Mouse (Mus musculus) mouse embryonic stem cell (cell line): ENCODE measurements around the gene Bclaf1.

ENCODE experiments used
- in situ Hi-C, 2 experiments: fragments of 300-500 bp; cut with MboI; formaldehyde crosslinking; loops; 1 replicate in 1 of 2; 3 replicates in 1 of 2; pipeline ENCODE4 v1.14.3; 2019 to 2020; ENCODE audit warnings: low sequenced_read_pairs in 2 of 2, low pct_unique_long_range_greater_than_20kb in 1 of 2, mixed read lengths in 1 of 2; ENCODE audit not compliant: unreplicated experiment in 1 of 2

Bclaf1 gene

DNA sequence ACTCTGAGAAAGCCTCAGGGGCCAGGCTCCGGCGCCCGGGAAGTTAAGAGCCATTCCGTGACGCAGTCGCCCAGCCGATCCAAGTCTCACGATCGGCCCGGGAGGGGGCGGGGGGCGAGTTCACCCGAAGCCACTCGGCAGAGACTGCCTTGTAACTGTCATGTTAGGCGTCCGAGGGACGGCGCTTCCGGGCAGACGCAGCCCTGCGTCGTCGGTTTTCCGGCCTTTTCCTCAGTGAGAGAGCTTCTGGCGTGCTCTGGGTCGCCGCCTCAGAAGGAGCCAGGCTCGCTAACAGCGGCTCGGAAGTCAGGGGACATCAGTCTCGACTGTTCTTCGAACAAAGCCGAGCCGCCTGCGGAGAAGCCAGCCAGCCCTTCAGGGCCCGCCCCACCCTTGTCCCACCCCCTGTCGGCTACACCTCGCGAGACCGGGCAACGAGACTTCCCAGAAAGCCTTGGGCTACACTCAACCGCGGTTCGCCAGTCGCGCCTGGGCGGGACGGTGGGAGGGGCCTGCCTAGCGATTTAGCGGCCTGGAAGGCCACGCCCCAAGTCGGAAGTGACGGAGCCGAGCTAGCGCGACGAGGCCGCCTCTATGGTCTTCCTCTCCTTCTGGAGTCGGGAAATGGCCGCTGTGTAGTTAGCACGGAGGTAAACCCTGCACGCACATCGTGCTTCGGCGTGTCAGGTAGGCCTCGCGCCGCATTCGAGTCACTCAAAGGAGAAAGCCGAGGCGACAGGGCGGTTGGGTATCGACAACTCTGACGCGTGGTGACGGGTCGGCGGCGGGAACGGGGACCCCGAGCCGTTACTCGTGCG, at the start of gene Bclaf1:
Bclaf1 (plus strand) TSS at position 552 of the 818 bp plus-strand sequence.
- in situ Hi-C loops = no loop called here

DNA sequence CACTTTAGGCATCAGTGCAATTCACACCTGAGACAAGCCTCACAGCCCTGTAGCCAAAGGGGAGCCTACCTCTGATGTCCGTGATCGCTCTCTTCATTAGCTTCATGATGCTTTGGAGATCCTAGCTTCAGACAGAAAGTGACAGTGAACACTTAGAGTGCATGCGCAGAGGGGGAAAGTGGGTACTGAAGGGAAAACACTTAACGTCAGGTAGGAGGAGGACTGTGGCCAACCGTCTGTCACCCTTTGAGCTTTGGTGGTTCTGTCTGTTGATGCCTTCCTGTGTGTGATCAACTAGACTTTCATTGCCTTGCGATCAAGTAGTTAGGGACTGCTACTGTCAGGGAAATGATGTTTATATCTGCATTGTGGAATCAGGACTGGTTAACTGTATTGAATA, 49.4 kb upstream of the Bclaf1 start:
- in situ Hi-C loops = loop anchor here in 1 of 2 experiments (25.0 kb wide), 1 partner anchor 551 kb away; the partner anchor contains the start of gene Il20ra

DNA sequence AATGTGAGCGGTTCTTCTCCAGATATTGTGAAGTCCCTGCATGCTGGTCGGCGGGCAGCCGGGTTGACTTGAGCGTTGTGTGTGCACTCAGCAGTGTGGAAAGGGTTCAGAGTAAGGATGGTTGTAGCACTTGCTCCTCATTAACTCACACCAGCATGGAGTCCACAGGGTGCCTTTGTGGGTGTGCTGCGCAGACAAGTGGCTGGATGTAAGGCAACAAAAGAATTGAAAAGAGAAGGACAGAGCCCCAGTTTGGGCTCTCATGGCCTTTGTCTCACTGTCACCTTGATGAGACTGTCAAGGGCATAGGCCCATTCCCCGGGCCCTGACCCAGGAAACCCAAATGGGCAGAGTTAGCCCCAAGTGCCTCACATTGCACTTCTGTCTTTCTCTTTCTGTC, 47.8 kb upstream of the Bclaf1 start:
- in situ Hi-C loops = loop anchor here in 1 of 2 experiments (25.0 kb wide), 1 partner anchor 552 kb away; the partner anchor contains the start of gene Il20ra

DNA sequence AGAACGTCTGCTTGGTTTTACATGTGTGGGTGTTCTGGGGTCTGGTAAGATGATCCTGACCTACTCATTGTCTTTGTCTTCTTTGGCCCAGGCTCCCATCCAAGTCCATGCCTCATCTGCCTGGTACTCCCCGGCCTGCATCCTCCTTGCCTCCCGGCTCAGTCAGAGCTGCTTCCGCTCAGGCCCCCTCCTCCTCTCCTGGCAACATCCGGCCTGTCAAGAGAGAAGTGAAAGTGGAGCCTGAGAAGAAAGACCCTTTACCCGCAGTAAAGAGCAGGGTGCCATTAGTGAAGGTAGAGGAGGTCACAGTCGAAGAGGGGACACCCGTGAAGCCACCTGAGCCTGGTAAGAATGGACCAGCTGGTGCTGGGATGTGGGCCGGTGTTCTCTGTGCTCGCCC, 45.2 kb upstream of the Bclaf1 start:
- in situ Hi-C loops = loop anchor here in 1 of 2 experiments (25.0 kb wide), 1 partner anchor 555 kb away; the partner anchor contains the start of gene Il20ra

DNA sequence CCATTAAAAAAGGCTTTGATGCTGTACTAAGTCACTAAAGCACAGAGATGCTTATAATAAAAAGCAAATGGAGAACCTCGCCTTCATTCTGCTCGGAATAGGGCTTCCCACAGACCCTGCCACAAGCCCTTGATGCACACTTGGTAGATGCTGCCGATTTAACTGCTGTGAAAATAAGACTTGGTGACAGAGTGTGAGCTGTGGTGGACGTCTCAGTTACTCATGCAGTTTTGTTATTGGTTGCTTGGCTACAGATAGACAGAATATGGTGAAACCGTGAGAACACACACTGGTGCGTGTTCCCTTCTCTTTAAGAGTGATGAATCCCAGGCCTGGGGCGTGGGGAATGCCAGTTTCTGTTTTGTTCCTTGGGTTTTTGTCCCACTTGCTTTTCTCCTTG, 43.3 kb upstream of the Bclaf1 start:
- in situ Hi-C loops = loop anchor here in 1 of 2 experiments (25.0 kb wide), 1 partner anchor 557 kb away; the partner anchor contains the start of gene Il20ra

DNA sequence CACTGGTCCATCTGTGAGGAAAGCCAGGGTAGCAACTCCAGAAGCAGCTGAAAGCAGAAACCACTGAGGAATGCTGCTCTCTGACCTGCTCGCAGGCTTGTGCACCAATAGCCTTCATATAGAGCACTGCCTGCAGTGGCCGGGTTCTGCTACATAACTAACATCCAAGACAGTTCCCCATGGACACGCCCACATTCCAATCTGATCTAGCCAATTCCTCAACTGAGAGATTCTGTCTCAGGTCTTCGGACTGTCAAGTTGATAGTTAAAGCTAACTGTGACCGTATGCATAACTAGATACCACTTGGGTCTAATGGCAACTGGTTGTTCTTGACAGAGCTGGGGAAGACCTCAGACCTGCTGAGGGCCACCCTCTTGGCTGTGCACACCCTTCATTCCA, 39.9 kb upstream of the Bclaf1 start:
- in situ Hi-C loops = loop anchor here in 1 of 2 experiments (25.0 kb wide), 1 partner anchor 560 kb away; the partner anchor contains the start of gene Il20ra

DNA sequence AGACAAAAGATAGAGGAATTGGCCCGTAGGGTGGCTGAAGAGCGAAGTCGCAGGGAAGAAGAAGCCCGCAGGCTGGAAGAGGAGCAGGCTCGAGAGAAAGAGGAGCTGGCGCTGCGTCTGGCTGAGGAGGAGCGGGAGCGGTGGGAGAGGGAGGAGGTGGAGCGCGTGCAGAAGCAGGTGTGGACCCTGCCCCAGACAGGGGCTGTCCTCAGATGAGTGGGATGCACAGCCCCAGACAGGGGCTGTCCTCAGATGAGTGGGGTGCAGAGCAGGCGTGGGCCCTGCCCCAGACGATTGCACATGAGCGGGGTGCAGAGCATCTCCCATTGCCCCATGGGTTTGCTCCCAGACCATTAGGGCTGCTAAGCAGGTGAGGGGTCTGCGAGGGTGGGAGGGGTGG, 39.0 kb upstream of the Bclaf1 start:
- in situ Hi-C loops = loop anchor here in 1 of 2 experiments (25.0 kb wide), 1 partner anchor 561 kb away; the partner anchor contains the start of gene Il20ra

DNA sequence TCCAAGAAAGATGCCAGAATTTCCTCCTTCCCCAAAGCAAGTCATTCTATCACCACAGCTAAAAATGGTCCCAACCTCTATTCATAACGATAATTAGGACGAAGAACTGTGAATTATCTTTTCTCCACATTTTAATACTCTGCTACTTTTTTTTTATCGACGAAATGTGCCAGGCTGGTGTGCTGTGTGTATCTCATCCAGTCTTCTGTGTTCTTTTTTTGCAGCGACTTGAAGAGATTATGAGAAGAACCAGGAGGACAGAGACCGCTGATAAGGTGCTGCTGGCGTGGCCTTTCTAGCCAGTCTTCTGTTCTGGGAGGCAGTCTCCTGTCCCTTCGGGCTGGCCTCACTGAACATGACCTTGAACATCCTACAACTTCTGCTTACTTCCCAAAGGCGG, 38.2 kb upstream of the Bclaf1 start:
- in situ Hi-C loops = loop anchor here in 1 of 2 experiments (25.0 kb wide), 1 partner anchor 562 kb away; the partner anchor contains the start of gene Il20ra

DNA sequence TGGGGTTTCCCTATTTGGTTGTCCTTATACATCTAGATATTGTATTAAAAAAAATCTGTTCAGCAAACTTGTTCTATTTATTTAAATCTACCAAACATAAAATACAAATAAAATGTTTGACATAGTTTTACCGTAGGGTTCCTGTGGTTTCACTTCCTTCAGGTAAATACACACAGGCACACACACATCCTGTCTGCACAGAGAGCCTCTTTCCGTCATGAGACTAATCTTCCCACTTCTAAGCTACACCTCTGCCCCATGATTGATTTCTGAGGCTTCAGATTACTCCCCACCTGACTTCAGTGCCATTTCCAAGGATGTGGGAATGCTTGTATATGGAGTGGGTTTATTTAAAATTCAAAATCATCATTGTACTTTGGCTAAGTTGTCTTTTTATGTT, 30.8 kb upstream of the Bclaf1 start:
- in situ Hi-C loops = no loop called here

DNA sequence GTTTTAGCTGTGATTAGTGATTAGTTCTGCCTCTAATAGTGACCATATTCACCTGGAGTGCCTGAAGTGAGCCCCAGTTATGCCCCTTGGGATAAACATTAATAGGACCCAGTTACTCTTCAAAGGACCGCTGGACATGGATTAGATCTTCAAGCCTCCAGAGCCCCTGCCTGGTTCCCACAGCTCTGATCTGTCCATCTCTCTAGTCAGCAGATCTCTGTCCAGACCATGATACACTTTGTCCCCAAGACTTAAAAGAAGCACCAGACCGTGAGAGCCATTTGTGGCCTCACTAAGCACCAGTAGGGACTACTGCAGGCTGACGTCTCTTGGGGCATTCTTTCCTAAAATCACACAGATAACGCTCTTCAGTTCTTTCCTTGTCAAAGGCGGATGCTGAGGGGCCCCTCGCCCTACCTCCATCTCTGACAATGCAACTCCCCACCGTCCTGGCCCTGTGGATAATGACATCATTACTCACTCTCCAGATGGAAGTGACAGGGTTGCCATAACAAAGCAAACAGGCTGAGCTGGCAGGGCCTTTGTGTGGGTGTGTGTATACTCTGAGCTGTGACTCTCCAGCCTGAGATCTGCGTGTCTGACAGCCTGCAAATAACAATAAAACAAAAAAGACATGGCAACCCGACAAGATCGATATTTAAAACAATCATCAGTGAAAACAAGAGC, 26.8 kb upstream of the Bclaf1 start:
- in situ Hi-C loops = no loop called here

DNA sequence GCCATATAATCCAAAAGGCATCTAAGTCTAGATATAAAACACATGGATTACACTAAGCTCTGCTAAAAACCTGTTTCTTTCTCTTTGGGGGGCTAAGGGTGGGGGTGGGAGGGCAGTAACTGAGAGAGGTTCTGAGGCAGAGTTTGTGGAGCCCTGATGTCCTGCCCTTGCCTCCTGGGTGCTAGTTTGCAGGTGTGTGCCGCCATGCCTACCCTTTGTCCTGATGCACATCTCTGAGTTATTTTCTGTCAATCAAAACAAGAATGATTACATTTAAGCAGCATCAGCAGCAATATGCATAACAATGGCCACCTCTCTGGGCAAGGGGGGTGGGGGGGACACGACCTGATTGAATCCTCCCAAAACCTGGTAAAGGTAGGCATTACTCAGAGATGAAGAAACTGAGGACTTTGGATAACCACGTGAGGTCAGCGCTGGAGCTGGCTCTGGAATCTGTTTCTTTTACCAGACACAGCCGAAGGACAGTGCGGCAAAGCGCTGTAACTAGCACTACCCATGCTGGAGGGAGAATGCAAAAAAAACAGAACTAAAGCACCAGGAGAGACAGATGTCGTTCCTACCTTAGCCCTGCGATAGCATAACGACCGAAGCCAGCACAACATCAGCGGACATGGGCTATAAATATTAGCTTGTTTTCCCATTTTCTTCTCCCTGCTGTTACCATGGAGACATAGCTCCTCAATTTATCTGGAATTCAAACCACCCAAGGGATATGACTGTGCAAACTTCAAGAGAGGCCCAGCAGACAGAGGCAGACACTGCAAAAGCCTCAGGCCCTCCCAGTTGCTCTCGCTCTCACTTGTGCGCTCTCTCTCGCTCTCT, 26.1 kb upstream of the Bclaf1 start:
- in situ Hi-C loops = no loop called here

DNA sequence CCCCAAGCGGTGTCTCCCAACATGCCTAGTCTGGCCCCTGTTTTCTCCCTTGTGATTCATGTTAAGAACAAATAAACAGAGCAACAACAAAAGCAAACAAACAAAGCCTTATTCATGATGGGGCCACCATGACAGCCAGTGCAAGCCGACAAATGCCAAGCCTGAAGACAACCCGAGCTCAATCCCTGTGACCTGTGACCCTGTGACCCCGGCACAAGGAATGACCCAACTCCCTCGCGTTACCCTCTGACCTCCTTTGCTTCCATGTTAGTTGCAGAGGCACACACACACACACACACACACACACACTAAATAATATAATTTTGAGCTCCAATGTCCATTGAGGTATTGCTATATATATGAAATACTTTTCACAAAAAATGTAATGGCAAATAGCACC, 24.9 kb upstream of the Bclaf1 start:
- in situ Hi-C loops = no loop called here

DNA sequence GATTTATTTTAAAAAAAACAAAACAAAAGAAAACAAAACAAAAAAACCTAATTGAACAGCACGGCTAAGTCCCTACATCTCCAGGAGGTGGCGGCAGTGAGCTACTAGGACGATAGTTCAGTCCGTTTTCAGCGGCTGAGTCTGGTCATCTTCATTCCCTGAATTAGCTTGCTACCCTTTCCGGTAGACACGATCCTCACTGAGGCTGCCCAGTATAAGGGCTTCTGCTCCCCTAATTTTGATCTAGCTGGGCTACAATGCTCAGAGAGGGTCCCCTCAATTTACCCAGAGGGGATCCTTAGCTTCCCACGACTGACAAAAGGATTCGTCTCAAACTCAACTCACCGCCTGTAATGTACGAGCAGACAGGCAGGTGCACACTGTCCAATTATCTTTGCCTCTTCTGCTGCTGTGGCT, 21.8 kb upstream of the Bclaf1 start:
- in situ Hi-C loops = no loop called here

DNA sequence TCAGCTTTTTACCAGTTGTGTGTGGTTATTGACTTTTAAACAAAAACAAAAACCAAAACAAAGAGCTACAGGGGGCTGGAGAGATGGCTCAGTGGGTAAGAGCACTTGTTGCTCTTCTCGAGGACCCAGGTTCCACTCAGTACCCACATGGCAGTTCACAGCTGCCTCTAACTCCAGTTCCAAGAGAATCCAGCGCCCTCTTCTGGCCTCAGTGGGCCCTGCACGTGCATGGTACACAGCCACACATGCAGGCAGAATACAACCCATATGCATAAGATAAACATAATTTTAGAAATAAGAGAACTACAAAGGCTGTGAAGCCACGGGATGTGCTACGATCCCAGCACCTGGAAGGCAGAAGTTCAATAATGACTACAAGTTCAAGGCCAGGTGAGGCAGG, 16.3 kb upstream of the Bclaf1 start:
- in situ Hi-C loops = no loop called here

DNA sequence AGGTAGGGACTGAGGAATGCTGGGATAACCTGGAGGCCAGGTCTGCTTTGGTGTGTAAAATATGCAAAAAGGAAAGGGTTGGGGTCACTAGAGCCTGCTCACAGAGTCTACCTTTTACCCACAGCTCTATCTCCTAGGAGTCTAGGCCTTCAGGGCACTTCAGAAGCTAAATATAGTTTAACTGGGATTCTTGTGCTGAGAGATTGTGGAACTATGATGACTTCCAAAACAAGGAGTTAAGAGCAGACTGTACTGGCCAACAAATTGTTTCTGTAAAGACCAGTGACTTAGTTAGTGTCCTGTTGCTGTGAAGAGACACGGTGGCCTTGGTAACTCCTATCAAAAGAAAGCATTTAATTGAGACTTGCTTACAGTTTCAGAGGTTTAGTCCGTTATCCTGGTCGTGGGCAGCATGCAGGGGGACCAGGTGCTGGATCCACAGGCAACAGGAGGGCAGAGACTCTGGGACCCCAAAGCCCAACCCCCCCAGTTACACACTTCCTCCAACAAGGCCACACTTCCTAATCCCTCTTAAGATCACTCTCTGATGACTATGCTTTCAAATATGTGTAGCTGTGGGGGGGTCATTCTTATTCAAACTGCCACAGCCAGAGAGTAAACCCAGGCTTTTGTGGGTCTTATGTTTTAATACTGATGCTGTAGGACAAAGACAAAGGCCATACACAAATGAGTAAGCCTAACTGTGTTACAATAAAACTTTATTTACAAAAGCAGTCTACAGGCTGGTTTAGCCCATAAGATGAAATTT, 13.9 kb upstream of the Bclaf1 start:
- in situ Hi-C loops = no loop called here

DNA sequence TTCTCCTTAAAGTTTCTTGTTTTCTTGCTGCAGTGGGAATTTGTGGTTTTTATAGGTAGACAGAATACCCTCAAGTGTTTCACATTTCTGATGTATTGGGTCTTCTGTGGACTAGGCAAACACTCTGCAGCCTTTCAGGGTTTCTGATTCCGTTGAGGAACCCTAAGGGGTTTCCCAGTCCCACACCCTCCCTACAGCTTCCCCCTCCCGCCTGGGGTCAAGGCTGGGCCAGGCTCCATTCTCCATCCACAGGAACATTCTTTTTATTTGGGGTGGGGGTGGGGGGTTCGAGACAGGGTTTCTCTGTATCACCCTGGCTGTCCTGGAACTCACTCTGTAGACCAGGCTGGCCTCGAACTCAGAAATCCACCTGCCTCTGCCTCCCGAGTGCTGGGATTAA, 13.2 kb upstream of the Bclaf1 start:
- in situ Hi-C loops = no loop called here

DNA sequence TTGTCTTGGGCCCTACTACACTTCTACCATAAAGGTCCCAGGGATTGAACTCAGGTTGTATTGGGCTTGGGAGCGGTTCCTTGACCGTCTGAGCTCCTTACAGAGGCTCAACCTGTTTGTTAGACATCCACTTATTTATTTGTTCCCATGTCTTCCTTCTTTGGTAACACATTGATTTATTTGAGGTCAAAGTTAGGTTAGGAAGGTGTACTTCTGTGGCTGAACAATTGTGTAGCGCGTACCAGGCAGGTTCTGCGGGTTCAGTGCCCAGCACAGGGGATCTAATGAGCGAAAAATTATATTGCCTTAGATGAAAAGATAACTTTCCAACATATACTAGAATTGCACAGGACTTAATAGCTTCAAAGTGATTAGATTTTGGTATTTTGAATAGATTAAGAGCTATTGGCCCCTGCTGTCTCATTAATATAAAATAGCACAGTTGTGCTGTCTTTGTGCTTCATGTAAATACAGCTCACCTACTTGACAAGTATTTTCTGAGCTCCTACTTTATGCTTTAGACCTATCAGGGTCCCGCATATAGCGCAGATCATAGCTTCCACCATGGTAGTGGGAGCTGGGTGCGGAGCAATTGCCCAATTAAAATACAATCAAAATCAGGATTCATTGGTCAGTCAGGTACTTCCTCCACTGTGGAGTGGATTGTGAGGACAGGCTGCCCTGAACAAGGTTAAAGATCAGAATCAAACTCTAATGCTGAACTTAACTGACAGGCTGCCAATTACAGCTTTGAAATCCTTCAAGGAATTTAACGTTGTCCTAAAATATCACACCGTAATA, 1.1 kb upstream of the Bclaf1 start:
- in situ Hi-C loops = no loop called here
